Mouse (Mus musculus) heart, postnatal 0 days (tissue): Measurements from ENCODE around the gene Entpd1.

Source experiments
- CTCF ChIP-seq: IDR thresholded peaks from 2 replicates; pipeline ENCODE4 v1.5.1; 2016; ENCODE audit warnings: antibody characterized with exemption, control low read depth, low read depth
- EP300 ChIP-seq: IDR thresholded peaks from 2 replicates; pipeline ENCODE4 v1.6.1; 2016; ENCODE audit warnings: antibody characterized with exemption, low read depth

GRCm38 (mm10) chr19:40614811-40615210, 2.6 kb downstream of the Entpd1 start:
- TF ChIP-seq CTCF (no peak), EP300 (no peak)
